Mouse (Mus musculus): ENCODE results near the gene Clybl.

Gene Clybl

DNA sequence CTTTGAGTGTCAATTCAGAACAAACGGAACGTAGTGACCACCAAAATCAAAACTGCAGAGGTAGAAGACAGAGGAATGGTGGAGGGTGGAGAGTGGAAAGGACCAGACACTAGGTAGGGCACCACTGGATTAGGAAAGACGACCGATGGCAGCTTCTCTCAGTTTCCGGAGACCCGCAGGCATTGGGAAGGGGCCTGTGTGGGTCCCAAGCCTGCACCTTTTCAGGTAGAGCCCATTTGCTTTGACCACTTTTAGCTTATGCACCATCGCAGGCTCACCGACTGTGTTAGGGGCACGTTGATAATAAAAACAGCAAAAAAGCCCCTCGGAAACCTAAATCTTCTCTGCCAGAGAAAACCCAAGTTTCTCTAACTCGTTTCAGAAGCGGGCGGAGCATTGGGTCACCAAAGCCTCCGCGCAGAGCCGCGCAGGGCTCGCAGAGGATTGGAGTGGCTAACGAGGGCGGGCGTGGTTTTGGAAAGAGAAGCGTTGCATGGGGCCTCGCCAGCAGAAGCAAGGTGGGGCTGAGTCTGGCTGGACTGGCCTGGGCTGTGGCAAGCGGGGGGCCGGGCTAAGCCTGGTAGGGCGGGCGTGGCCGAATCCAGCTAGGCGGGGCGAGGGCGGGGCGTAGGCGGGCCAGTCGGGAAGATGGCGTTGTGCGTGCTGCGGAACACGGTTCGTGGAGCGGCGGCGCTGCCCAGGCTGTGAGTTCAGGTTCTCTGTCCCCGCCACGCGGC, at the start of gene Clybl:
Clybl (plus strand) TSS at position 627 of the 737 bp plus-strand sequence.
- DNase-seq = peak; percentile 96 to 98

- DNase-seq = no peak
Measured at GRCm38 (mm10) chr14:122136368-122136928, 45.1 kb upstream of the Clybl start.

- no peak for DNase-seq
Measured at GRCm38 (mm10) chr14:122137234-122137633, 44.3 kb upstream of the Clybl start.

DNA sequence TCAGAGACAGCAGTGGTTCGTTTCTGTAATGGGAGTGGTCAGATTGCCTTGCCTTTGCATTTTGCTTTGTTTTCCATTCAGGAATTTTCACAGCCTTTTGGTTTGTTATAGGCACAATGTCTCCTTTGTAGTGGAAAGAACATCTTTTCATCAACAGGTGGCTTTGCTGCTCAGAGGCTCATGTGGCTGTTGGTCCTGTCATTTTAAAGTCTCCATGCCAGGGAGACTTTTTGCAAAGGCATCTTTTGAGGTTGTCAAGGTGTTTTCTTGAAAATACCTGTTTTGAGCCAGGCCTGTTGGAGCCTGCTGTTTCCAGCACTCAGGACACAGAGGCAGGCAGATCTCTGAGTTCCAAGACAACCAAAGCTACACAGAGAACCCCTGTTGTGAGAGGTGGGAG, 41.4 kb upstream of the Clybl start:
- no peak for DNase-seq

GRCm38 (mm10) chr14:122143585-122144269, 37.8 kb upstream of the Clybl start:
- DNase-seq = no peak

DNA sequence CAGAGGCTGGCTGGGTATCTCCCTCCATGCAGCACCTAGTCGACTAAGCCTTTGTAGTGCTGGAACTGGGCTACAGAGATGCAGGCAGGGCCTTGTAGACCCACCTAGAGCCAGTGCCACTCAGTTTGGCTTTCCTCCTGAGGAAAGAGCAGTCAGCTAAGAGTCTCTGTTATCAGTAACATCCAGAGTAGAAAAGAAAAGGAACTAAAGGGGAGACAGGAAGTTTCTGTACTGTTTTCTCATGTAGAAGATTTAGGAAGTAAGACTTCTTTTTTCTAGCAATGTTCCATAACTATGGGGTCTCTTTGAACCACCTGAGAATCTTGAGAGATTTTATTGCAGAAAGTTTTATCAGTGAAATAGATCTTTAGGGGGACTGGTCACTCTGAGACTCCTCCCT, 36.1 kb upstream of the Clybl start:
- no peak for DNase-seq

GRCm38 (mm10) chr14:122150616-122151015, 30.9 kb upstream of the Clybl start:
- DNase-seq = no peak

DNA sequence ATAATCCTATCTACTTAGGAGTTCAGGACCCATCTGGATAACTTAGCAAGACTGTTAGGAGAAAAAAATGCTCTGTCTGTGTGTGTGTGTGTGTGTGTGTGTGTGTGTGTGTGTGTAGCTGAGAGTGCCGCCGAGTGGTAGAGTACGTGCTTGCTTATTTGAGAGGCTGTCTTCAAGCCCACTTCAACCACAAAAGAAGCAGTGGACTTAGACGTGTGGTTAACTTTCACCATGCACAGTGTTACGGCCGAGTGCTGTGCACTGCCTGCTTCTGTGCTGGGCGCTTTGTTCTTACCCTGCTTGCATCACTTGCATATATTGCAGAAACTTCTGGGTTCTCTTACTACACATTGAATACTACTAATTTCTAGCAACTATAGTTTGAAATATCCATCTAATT, 23.8 kb upstream of the Clybl start:
- DNase-seq = no peak

GRCm38 (mm10) chr14:122160916-122161315, 20.6 kb upstream of the Clybl start:
- DNase-seq = no peak

DNA sequence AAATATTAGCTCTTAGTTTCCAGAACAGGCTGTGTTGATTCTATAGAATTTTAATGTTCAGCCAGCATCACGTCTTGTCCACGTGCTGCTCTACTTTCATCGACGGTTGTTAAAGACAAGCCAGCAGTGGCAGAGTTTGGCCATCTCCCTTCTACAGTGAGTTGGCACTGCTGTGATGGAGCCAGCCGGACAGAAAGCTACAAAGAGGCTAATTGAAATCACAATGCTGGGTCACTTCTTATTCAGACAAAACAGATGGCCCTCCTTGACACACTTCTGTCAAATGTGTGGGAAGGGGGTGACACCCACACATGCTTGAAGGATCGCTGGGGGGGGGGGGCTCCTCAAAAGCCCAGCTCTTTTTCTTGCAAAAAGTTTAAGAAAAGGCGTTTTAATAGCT, 12.6 kb upstream of the Clybl start:
- no peak for DNase-seq

DNA sequence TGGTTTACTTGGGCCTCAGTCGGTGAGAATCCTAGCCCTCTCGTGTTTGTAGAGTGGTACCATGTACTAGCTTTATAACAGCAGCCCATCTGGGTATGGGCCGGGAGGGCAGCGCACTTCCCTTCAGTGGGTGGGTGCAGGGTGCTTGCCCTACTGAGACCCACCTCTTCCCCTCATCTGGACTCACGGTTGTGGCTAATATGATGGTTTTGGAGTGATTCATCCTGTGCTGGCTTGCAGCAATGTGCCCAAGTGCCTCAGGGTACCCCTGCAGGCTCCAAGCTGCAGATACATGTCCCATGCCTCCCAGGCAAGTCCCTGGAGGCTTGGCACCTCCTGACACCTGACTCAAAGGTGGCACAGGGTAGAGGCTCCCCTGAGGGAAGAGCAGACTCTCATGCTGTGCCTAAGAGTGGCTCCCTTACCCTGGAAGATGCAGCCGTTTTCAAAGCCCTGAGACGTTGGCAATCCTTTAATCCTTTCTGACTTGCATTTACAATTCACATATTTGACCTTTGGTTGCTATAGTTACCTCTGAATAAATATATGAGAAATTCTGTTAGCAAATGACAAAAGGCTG, 11.2 kb upstream of the Clybl start:
- DNase-seq = no peak

DNA sequence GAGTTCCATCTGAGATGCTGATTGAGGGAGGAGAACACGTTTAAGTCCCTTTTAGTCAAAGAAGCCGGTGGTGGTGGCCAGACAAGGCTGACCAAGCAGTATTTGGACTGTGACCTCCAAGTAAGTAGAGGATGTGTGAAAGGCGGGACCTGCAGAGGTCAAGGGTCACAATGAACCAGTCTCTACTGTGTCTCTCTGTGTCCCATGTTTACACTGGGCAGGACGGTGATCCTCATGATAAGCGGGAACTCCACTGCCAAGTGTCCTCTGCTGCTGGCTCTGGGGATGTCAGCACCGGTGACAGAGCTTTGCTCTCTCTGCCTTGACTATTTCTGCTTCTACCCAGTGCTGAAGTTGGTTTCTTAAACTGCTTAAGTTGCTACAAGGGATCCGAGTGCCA, 10.5 kb upstream of the Clybl start:
- no peak for DNase-seq

GRCm38 (mm10) chr14:122176263-122176798, 5.2 kb upstream of the Clybl start:
- DNase-seq = no peak

GRCm38 (mm10) chr14:122179262-122179661, 2.2 kb upstream of the Clybl start:
- no peak for DNase-seq

GRCm38 (mm10) chr14:122181815-122182157, 282 bp downstream of the Clybl start:
- DNase-seq = no peak

GRCm38 (mm10) chr14:122182220-122182619, 716 bp downstream of the Clybl start:
- DNase-seq = no peak

- no peak for DNase-seq
Measured at GRCm38 (mm10) chr14:122183974-122184373, 2.5 kb downstream of the Clybl start.

DNA sequence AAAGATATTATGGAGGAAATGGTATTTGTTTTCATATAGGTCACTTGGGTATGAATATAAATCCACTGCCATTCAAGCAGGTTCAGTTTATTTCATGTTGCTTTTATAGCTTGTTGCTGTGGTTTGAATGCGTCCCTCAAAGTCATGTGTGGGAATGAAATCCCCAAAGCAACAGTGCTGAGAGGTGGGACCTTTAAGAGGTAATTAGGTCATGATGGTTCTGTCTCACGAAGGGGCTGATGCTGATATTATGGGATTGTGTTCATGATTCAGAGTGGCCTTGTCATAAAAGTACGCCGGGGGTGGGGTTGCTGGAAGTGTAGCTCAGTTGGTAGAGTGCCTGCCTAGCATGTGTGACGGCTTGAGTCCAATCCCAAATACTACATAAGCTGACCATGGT, 6.7 kb downstream of the Clybl start:
- no peak for DNase-seq

- no peak for DNase-seq
Measured at GRCm38 (mm10) chr14:122189901-122190300, 8.4 kb downstream of the Clybl start.

GRCm38 (mm10) chr14:122190527-122190926, 9.0 kb downstream of the Clybl start:
- no peak for DNase-seq

GRCm38 (mm10) chr14:122190941-122191510, 9.5 kb downstream of the Clybl start:
- peak; percentile 24 to 35 for DNase-seq

GRCm38 (mm10) chr14:122194630-122195029, 13.1 kb downstream of the Clybl start:
- DNase-seq = no peak

GRCm38 (mm10) chr14:122196851-122197250, 15.3 kb downstream of the Clybl start:
- no peak for DNase-seq

Data from lung, adult 18-20 months (tissue).